Mouse (Mus musculus) embryonic facial prominence, embryonic 11.5 days (tissue): ENCODE results near the gene Ube2d1. TPM values are rescaled to one million over a fixed set of nuclear protein-coding genes. Genes with fewer than 3 reads are reported as not detected.
A peak's percentile ranks its signal among the peaks of the same experiment; 100 is the strongest.

ENCODE experiments used
- ATAC-seq: fragments of 200-750 bp; cut with Nextera tagmentation; replicated peaks from 2 replicates; pipeline ENCODE4 v1.8.0; 2017; ENCODE audit warnings: low read depth; ENCODE audit not compliant: insufficient number of reproducible peaks, low FRiP score, low TSS enrichment
- DNase-seq: peaks from one replicate; pipeline ENCODE4 v3.0.0-alpha.2; 2015; ENCODE audit warnings: low spot score
- H3K27ac ChIP-seq: fragments of 300-500 bp; sonication (generic); replicated peaks from 2 replicates; pipeline ENCODE4 v1.5.1; 2014; ENCODE audit warnings: mild to moderate bottlenecking, low read depth, low read length, control low read depth
- H3K27me3 ChIP-seq: fragments of 300-500 bp; sonication (generic); 2 replicates; pipeline ENCODE4 v1.6.1; 2014; ENCODE audit warnings: mild to moderate bottlenecking, low read length, moderate library complexity, mixed read lengths; ENCODE audit not compliant: control insufficient read depth, insufficient read depth
- H3K36me3 ChIP-seq: fragments of 300-500 bp; sonication (generic); replicated peaks from 2 replicates; pipeline ENCODE4 v1.6.1; 2014; ENCODE audit warnings: low read depth, mild to moderate bottlenecking, low read length, moderate library complexity, mixed read lengths; ENCODE audit not compliant: control insufficient read depth, insufficient read depth
- H3K4me1 ChIP-seq: fragments of 300-500 bp; sonication (generic); 2 replicates; pipeline ENCODE4 v1.6.1; 2014; ENCODE audit warnings: low read length, mixed read lengths; ENCODE audit not compliant: control insufficient read depth, insufficient read depth
- H3K4me2 ChIP-seq: fragments of 300-500 bp; sonication (generic); 2 replicates; pipeline ENCODE4 v1.6.1; 2014; ENCODE audit warnings: low read depth, mild to moderate bottlenecking, control low read depth, low read length, moderate library complexity
- H3K4me3 ChIP-seq: fragments of 300-500 bp; sonication (generic); 2 replicates; pipeline ENCODE4 v1.5.1; 2014; ENCODE audit warnings: low read depth, low read length, control low read depth
- H3K9ac ChIP-seq: fragments of 300-500 bp; sonication (generic); replicated peaks from 2 replicates; pipeline ENCODE4 v1.6.1; 2014; ENCODE audit warnings: mild to moderate bottlenecking, control low read depth, low read length
- H3K9me3 ChIP-seq: fragments of 300-500 bp; sonication (generic); replicated peaks from 2 replicates; pipeline ENCODE4 v1.6.1; 2016; ENCODE audit warnings: mild to moderate bottlenecking, low read length, inconsistent platforms, mixed read lengths; ENCODE audit not compliant: control insufficient read depth
- WGBS: fragments of 180-500 bp; shearing (Covaris S2); extraction: QIAGEN DNeasy Blood & Tissue Kit; methylation state at CpG from one replicate; pipeline ENCODE4 v1.1.7; 2014; 5-methylcytosine and 5-hydroxymethylcytosine counted together
- polyA plus RNA-seq: library from polyadenylated mRNA; unstranded; fragments of >200 nt; fragmentation: Nextera tagmentation; extraction: Ambion mirVana; gene quantifications from 2 replicates; pipeline ENCODE4 v1.2.1, GENCODE M21; 2014

Gene Ube2d1
- polyA plus RNA-seq, 1 experiment from 2014 or later = 158 TPM

GRCm38 (mm10) chr10:71327386-71327785, 42.3 kb upstream of the Ube2d1 start:
- DNase-seq = no peak
- Histone ChIP-seq H3K9ac (no peak overlapping the region), H3K27me3 (no peaks in the 10 kb centered on the region), H3K4me3 (no peak overlapping the region), H3K9me3 (no peaks in the 10 kb centered on the region), H3K4me1 (no peaks in the 10 kb centered on the region), H3K36me3 (no peaks in the 10 kb centered on the region), H3K27ac (no peak overlapping the region), H3K4me2 (no peak overlapping the region)
- no peak for ATAC-seq
- WGBS = 78% methylated on average over 10 of the region's 10 CpGs

- Histone ChIP-seq H3K36me3 (no peaks in the 10 kb centered on the region), H3K4me2 (no peak overlapping the region), H3K9ac (no peak overlapping the region), H3K4me1 (no peaks in the 10 kb centered on the region), H3K4me3 (no peak overlapping the region), H3K27ac (no peak overlapping the region), H3K9me3 (no peaks in the 10 kb centered on the region), H3K27me3 (no peaks in the 10 kb centered on the region)
- peak; percentile 86 for DNase-seq
- no peak for ATAC-seq
- WGBS = 12% methylated on average over 7 of the region's 7 CpGs
Observed at GRCm38 (mm10) chr10:71326789-71327188, 41.7 kb upstream of the Ube2d1 start.

- Histone ChIP-seq H3K27me3 (no peaks in the 10 kb centered on the region), H3K4me3 (no peak overlapping the region), H3K4me1 (no peaks in the 10 kb centered on the region), H3K4me2 (no peak overlapping the region), H3K9me3 (no peaks in the 10 kb centered on the region), H3K36me3 (no peaks in the 10 kb centered on the region), H3K9ac (no peak overlapping the region), H3K27ac (no peak overlapping the region)
- WGBS = 78% methylated on average over 7 of the region's 7 CpGs
- ATAC-seq (no peak), DNase-seq (no peak)
Observed at GRCm38 (mm10) chr10:71326123-71326522, 41.1 kb upstream of the Ube2d1 start.

- ATAC-seq (no peak), DNase-seq (no peak)
- H3K27ac ChIP-seq = no peak overlapping the region
Observed at GRCm38 (mm10) chr10:71323669-71324068, 38.6 kb upstream of the Ube2d1 start.

GRCm38 (mm10) chr10:71316497-71316896, 31.4 kb upstream of the Ube2d1 start:
- no peak for DNase-seq
- H3K4me1 ChIP-seq = no peaks in the 10 kb centered on the region
- no peak overlapping the region for H3K9ac ChIP-seq
- H3K9me3 ChIP-seq = no peaks in the 10 kb centered on the region
- 70% methylated on average over 7 of the region's 7 CpGs for WGBS
- no peak overlapping the region for H3K4me3 ChIP-seq
- no peak overlapping the region for H3K27ac ChIP-seq
- ATAC-seq = no peak
- no peaks in the 10 kb centered on the region for H3K27me3 ChIP-seq
- no peak overlapping the region for H3K4me2 ChIP-seq
- H3K36me3 ChIP-seq = no peaks in the 10 kb centered on the region

More at GRCm38 (mm10) chr10:71323669-71324068, 38.6 kb upstream of the Ube2d1 start:
- no peak overlapping the region for H3K4me2 ChIP-seq
- no peaks in the 10 kb centered on the region for H3K9me3 ChIP-seq
- no peaks in the 10 kb centered on the region for H3K36me3 ChIP-seq
- 86% methylated on average over 8 of the region's 8 CpGs for WGBS
- H3K9ac ChIP-seq = no peak overlapping the region
- no peak overlapping the region for H3K4me3 ChIP-seq
- no peaks in the 10 kb centered on the region for H3K4me1 ChIP-seq
- no peaks in the 10 kb centered on the region for H3K27me3 ChIP-seq

- no peaks in the 10 kb centered on the region for H3K36me3 ChIP-seq
- H3K4me3 ChIP-seq = no peak overlapping the region
- 82% methylated on average over 11 of the region's 11 CpGs for WGBS
- H3K4me2 ChIP-seq = no peak overlapping the region
- no peak for DNase-seq
- ATAC-seq = no peak
- H3K4me1 ChIP-seq = no peaks in the 10 kb centered on the region
- H3K27me3 ChIP-seq = no peaks in the 10 kb centered on the region
- H3K27ac ChIP-seq = no peak overlapping the region
- no peaks in the 10 kb centered on the region for H3K9me3 ChIP-seq
- no peak overlapping the region for H3K9ac ChIP-seq
Observed at GRCm38 (mm10) chr10:71316056-71316455, 31.0 kb upstream of the Ube2d1 start.

GRCm38 (mm10) chr10:71314596-71314995, 29.5 kb upstream of the Ube2d1 start:
- H3K36me3 ChIP-seq = no peaks in the 10 kb centered on the region
- H3K27me3 ChIP-seq = no peaks in the 10 kb centered on the region
- no peaks in the 10 kb centered on the region for H3K9me3 ChIP-seq
- no peak overlapping the region for H3K9ac ChIP-seq
- ATAC-seq = no peak
- no peaks in the 10 kb centered on the region for H3K4me1 ChIP-seq
- H3K4me3 ChIP-seq = no peak overlapping the region
- H3K4me2 ChIP-seq = no peak overlapping the region
- WGBS = 82% methylated on average over 3 of the region's 3 CpGs
- H3K27ac ChIP-seq = no peak overlapping the region
- no peak for DNase-seq

- no peak overlapping the region for H3K4me2 ChIP-seq
- no peaks in the 10 kb centered on the region for H3K9me3 ChIP-seq
- H3K9ac ChIP-seq = no peak overlapping the region
- H3K4me1 ChIP-seq = no peaks in the 10 kb centered on the region
- H3K36me3 ChIP-seq = no peaks in the 10 kb centered on the region
- no peak overlapping the region for H3K4me3 ChIP-seq
- no peak for DNase-seq
- no peak overlapping the region for H3K27ac ChIP-seq
- H3K27me3 ChIP-seq = no peaks in the 10 kb centered on the region
- 55% methylated on average over 3 of the region's 3 CpGs for WGBS
- ATAC-seq = no peak
Observed at GRCm38 (mm10) chr10:71310288-71310687, 25.2 kb upstream of the Ube2d1 start.
